Mouse (Mus musculus) c-Kit-positive CD71-positive TER-119-positive erythroid progenitor cells, embryonic 14.5 days (primary cell): ENCODE data around the gene B4galnt4.

Experiments used
- DNase-seq: peaks from one replicate; pipeline ENCODE4 v3.0.0-alpha.2; 2013; ENCODE audit warnings: low spot score

The B4galnt4 gene

DNA sequence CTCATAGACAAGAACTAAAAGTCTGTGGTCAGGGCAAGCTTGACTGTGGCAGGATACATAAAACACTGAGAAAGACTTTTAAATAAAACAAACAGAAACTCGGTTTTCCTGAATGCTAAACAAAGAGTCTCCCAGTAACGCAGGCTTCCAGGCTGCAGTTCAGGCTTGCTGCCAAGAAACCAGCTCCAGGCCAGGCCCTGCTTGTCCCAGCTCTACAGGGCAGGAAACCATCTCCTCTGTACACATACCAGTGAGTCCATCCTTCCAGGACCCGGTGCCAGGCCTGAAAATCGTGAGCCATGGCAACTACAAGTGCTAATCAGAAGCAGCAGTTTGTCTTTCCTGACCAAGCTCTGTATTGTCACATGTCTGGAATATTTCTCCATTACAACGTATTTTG lies 19.2 kb upstream of the B4galnt4 start:
- DNase-seq, result no peak

DNA sequence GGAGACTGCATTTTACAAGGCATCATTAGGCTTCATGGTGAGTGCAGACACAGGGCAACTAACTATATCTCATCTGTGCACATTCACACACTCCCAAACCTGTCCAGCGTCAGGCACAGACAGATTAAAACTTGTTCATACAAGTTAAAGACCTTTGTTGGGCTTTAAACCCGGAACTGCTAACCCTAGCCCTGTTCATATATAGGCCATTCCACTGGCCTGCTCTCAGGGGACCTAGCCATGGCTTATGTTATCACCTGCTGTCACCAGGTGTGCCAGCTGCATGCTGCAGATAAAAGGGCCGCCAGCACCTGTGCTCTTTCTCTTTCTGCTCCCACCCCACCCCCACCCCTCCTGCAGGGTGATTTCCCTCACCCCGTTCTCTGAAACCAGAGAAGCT lies 18.4 kb upstream of the B4galnt4 start:
- peak; percentile 57 for DNase-seq

DNA sequence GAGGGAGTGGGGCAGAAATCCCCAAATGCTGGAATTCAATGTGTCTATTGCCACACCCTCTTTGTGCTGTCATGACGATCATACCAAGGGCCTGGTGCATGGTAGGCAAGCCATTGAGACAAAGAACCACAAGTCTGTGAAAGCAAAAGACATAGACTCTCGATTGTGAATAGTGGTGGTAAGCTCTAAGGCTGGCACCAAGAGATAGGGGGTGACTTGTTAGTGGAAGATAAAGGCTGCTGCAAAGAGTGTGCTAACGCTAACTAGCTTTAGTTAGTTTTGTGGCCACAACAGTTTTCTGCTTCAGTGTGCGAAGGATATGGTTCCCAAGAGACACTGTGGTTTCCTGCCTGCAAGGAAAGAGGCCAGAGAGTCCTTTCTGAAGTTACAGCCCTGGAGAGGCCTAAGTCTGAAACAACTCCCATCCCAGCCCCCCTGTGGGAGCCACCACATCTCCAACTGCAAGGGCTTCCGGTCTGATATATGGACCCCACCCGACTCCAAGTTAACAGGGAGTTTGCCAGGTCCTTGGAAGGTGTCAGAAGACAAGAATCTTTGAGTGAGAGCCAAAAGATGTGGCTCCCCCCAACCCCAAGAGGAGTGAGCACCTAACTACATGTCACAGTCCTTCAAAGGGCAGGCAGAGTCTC lies 13.8 kb upstream of the B4galnt4 start:
- peak; percentile 65 for DNase-seq

DNA sequence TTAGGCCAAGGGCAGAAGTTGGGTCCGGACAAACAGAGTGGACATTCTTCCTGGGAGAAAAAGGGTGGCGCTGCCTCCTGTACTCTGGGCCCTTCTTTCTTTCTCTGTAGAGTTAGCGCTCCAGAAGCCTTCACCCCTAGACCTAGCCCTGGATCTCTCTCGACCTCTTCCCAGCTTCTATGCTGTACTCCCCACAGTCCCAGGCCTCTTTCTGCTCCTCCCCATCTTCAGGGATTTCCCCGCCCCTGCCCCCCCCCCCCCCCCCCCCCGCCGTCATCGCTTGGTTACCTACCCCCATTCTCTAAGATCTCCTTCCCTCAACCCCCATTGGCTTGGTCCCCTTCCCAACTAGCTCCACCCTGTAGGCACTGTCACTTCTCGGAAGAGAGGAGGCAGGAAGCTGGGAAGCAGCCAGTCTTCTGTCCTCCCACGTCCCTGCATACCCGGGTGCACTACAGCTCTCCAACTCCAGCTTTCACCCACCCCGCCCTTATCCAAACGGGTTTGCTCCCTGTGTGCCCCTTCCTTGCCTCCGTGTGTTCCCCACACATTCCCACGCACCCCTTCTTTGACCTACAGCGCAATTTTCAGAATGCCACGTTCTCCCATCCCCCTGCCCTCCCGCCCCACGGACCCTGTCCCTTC lies 13.2 kb upstream of the B4galnt4 start:
- DNase-seq, result no peak

DNA sequence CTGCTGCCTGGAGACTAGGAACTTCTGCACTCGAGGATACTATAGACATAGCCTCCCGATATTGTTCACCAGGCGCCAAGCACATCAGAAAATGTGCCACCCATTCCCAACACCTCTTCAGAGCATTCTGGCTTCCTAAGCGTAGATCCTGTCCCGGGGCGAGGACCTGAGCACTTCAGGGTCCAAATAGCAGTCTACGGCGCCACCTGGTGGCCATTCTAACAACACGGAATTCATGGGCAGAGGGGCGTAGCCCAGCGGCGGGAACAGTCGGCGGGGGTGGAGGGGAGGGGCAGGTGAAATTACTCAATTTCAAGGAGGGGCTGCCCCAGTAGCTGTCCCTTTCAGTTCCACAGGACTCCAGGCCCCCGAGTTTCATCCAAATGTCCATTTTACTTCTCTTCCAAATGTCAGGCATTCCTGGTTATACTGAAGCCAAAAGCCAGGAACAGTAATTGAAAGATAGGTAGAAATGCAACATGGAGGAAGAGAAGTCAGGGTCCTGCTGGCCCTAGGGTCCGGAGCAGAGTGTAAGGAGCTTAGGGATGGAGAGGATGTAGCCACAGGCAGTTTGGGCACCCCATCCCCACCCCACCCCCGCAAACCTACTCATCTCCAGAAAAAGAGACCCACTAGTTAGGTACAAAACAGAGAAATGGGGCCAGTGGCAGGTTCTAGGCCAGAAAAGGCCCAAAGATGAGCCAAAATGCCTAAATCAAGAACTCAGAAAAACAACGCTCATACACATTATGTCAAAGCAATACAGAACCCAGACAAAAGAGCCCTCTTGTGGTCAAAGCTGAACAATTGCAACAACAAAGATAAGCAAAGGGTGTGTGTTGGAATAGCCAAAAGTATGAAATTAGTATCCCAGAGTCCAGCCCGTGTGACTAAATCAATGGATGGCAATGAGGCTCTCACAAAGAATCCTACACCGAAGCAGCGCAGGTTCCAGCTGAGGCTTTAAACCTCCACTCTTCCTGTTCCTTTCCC lies 12.4 kb upstream of the B4galnt4 start:
- peak; percentile 93 for DNase-seq

DNA sequence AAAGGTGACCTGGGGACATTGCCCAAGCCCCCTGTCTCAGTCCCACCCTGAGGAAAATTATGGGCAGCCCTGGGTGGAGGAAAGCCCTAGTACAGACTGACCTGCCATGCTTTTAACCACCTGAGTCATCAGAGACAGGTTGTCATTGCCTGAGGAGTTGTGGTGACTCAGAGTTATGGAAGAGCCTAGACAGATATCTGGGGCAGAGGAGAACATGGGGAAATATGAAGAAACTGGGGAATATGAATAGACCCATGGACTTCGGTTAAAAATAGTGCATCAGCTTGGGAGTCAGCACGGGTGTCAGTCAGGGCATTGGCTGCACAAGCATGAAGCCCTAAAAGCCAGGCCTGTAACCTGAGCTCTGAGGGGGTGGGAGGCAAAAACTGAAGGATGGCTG lies 11.6 kb upstream of the B4galnt4 start:
- no peak for DNase-seq

DNA sequence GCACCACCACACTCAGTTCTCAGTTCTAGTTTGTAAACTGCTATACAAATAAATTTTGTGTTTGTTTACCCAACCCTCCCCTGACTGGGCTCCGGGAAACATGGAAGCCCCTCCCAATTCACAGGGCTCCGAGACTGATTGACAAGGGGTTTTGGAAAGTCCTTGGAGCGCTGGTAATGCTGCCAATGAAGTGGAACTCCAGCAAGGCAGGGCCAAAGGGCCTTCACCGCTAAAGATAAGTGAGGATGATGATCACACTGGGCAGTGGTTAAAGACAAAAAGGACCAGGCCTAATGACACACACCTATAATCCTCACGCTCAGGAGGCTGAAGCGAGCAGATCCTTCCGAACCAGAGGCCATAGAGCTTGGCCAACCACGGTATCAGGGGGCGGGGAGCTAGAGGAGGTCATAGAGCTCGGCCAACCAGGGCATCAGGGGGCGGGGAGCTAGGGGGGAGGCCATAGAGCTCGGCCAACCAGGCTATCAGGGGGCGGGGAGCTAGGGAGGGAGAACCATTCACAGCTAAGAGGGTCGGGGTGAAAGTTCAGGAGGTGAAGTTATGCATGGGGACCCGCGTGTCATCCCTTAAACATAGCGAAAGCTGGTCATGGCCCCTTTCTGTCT lies 9.7 kb upstream of the B4galnt4 start:
- no peak for DNase-seq

DNA sequence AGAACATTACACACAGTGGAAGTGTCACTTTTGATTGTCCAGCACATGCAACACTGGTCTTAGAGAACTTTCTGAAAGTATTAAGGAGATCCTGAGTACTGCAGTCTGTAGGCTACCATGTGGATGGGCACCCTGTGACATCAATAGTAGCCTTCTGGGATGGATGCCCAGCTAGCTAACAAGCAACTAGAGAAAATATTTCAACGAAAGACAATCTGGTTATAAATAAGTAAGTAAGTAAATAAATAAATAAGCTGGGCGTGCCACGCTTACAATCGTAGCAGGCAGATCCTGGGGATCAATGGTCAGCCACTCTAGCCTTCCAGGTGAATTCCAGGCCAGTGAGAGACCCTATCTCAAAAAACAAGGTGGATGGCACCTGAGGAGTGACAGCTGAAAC lies 8.9 kb upstream of the B4galnt4 start:
- DNase-seq, result no peak

DNA sequence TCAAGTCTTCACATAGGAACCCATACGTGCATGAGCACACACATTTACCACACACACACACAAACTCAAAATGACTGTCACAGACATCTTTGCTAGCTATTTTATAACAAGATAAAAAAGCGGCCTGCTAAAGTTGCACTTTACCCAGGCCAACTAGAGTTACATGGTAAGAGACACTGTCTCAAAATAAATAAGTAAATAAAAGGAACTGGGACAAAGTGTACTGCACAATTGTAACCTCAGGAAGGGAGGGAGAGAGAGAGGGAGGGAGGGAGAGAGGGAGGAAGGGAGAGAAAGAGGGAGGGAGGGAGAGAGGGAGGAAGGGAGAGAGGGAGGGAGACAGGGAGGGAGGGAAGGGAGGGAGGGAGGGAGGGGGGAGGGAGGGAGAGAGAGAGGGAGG lies 8.5 kb upstream of the B4galnt4 start:
- DNase-seq, result no peak

DNA sequence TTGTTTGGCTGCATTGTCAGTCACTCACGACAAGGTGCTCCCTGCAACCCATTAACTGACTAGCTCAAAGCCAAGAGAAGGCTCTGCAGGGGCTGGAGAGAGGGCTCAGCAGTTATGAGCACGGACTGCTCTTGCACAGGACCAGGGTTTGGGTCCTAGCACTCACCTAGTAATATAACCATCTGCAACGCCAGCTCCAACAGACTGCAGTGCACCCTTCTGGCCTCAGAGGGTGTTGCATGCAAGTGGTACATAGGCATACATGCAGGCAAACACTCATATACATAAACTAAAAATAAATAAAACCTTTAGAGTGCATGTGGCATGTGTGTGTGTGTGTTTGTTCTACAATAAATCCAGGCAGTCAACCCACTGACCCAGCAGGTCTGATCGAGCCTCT lies 5.1 kb upstream of the B4galnt4 start:
- DNase-seq, result no peak

DNA sequence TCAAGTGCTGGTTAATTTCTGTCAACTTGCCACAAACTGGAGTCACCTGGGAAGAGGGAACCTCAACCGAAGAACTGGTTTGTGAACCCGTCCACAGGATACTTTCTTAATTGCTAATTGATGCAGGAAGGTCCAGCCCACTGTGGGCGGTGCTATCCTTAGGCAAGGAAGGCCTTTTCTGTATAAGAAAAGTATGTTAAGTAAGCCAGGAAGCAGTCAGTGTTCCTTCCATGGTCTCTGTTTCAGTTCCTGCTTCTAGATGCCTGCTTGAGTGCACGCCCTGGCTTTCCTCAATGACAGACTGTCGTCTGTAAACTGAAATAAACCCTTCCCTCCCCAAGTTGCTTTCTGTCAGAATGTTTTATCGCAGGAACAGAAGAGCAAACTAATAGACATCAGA lies 3.9 kb upstream of the B4galnt4 start:
- no peak for DNase-seq

DNA sequence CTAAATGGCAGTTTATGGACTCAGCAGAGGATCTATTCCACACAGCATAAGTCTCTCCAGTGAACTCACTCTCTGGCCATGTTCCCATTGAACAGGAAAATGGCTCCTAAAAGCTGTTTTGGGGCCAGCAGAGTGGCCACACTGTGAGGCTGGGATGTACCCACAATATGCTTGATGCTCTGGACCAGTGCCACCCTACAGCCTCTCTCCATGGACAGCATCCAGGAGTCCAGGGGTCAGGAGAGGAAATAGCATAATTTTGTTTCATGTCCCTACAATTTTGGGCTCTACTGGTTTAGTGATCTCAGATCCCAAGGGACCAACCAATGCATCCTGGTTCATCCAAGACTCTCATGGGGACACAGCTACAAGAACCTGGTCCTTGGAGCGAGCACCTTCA lies 3.4 kb upstream of the B4galnt4 start:
- DNase-seq, result no peak

DNA sequence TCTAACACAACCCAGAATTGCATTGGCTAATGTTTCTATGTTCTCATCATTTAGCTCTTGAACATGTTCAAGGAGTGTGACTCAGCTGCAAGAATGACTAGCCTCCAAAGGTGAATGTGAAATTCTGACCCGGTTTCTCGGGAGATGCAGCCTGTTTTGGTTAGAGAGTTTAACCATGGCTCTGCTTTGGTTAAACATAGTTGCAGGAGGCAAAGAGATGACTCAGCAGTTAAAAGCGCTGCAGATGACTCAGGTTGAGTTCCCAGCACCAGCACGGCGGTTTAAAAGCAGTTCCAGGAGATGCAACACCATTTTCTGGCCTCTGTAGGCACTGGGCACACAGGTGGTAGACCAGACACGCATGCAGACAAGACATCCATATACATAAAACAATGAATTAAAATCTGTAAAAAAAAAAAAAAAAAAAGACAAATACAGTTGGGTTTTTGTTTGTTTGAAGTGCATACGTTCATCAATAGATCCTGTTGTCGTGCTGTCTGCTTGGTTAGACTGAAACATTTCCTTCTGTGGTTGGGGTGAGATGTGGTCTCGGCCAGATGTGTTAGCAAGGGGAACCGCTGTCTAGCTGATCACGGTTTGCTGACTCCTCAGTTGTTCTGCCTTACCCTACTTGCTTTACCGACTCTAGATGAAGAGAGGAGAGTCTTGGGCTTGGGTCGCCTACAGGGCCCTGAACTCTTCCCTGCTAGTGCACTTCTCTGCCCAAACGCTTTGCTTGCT lies 2.1 kb upstream of the B4galnt4 start:
- no peak for DNase-seq

DNA sequence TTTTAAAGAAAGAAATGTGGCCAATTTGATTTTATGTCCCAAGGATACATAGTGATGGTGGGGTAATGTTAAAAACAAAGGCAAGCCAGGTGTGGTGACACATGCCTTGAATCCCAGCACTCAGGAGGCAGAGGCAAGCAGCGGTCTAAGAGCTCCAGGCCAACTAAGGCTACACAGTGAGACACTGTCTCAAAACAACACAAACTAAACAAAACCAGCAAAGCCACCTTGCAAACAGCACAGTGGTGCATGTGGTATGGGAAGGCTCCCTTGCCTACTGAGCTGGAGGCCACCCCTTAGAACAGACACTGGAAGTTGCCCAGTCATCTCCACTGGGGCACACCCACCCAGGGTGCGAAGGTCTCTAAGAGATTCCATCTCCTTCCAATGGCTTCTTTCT lies 975 bp upstream of the B4galnt4 start:
- no peak for DNase-seq

DNA sequence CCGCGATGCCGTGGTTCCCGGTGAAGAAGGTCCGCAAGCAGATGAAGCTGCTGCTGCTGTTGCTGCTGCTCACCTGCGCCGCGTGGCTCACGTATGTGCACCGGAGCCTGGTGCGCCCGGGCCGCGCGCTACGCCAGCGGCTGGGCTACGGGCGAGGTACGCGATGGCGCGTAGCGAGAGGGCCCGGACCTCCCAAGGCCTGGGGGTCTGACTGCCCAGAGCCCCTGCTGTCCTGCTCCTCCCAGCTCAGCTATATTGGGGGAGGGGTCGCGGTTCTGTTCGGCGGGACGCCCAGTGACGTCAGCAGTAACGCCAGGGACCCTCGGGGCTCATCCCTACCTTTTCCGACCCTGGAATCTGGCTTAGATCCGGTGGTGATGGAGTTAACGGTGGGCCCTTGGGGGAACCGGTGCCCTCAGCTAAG lies 377 bp downstream of the B4galnt4 start:
- no peak for DNase-seq

DNA sequence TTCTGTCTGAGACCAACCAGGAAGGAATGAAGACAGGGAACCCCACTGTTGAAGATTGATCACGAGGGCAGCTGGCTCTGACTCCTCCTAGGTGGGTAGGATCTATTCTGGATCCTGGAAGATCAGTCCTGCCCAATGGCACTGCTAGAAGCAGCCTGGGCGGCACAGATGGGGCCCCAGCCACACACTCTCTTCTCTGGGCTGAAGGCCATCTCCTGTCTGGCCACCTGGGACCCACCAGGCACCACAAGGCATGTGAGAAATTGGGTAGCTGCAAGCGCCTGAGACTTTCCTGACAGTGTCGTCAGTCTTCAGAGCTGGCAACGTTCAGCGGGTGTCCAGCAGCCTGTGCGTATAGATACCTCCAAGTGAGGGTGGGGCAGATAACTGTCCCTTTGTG lies 1.6 kb downstream of the B4galnt4 start:
- DNase-seq, result no peak

DNA sequence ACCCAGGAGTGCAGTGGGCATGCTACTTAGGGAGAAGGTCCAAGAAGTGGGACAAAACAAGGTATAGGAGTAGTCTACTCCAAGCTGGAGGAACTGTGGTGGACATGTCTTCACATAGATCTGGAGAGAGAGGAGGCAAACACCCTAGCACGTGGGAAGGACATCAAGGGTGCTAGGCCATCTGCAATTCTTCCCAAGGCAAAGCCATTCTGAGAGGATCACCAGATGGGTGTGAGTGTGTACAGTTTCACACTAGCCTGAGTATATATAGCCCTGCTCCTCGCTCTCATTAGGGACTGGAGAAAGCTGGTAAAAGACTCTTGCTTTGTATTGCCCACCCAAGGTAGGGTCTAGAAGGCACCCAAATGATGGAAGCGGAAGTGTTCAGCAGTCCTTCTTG lies 2.4 kb downstream of the B4galnt4 start:
- no peak for DNase-seq

DNA sequence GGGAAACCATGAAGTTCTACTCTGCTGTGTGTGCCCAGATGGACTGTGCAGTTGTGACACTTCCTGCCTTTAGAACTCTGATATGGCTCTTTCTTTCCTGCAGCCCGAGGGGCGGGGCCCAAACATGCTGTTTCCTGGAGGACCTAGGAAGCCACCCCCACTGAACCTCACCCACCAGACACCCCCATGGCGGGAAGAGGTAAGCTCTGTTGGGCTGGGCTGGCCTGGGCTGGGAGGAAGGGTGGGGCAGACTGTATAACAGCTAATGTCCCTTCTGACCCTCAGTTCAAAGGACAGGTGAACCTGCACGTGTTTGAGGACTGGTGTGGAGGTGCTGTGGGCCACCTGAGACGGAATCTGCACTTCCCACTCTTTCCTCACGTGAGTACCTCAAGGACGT lies 3.3 kb downstream of the B4galnt4 start:
- DNase-seq, result no peak

DNA sequence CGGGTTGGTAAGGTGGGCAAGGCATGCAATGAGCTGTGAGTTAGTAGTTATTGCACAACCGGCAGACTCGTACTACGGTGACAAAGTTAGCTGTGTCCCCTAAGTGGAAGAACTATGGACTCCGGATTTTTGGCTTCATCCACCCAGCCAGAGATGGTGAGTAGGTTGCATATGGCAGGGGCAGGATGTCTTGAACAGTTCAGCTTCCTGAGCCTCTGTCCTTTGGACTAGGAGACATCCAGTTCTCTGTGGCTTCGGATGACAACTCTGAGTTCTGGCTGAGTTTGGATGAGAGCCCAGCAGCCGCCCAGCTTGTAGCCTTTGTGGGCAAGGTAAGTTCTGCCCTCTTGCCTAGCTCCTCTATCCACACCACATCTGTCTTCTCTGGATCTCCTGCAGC lies 3.7 kb downstream of the B4galnt4 start:
- no peak for DNase-seq

DNA sequence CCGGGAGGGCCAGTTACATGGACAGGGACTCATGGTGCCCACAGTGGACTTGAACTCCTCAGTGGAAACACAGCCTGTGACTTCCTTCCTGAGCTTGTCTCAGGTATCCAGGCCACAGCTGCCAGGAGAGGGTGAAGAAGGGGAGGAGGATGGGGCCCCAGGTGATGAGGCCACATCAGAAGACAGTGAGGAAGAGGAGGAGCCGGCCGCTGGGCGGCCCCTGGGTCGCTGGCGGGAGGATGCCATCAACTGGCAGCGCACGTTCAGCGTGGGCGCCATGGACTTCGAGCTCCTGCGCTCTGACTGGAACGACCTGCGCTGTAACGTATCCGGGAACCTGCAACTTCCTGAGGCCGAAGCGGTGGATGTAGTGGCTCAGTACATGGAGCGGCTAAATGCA lies 7.4 kb downstream of the B4galnt4 start:
- DNase-seq, result no peak

DNA sequence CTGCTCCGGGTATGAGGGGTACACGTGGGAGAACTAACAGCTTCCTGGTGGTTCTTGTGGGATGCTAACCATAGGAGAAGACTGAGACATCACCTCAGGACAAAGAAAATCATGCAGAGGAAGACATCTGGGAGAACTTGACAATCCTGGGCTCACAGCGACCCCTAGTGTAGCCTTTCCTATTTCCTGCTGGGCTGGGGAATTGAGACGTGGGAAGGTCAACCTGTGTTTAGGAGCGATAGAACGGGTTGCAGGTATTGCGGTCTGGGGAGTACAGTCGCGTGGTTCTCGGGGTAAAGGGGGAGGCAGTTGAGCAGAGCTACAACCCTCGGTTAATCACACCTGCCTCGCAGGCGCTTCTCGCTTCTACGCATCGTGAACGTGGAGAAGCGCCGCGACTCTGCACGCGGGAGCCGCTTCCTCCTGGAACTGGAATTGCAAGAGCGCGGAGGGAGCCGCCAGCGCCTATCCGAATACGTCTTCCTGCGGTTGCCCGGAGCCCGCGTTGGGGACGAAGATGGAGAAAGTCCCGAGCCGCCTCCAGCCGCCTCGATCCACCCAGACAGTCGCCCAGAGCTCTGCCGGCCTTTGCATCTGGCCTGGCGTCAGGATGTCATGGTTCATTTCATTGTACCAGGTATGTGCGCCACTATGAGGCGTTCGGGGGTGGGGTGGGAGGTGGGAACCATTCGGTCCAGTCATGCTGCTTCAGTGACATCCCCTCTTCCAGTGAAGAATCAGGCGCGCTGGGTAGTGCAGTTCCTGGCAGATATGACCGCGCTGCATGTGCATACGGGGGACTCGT lies 9.4 kb downstream of the B4galnt4 start:
- peak; percentile 72 for DNase-seq
